Mouse (Mus musculus): Measurements from ENCODE around the gene Slc38a7. TPM values are rescaled to one million over a fixed set of nuclear protein-coding genes. Genes with fewer than 3 reads are reported as not detected.

The Slc38a7 gene
- polyA plus RNA-seq, 1 experiment from 2014 or later, result 19.8 TPM

DNA sequence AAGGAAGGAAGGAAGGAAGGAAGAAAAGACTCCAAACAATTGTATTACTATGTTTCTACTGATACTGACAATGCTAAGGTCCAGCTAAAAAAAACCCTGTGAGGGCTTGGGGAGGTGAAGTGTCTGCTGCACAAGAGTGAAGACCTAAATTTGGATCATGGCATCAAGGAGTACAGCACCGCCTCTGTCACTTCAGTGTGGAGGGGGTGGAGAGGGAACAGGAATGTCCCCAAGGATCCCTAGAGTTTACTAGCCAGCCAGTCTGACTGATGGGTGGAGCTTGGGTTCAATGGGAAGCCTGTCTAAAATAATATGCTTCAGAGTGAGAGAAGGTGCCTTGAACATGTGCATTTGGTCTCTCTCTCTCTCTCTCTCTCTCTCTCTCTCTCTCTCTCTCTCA, 35.1 kb downstream of the Slc38a7 start:
- WGBS, result 41% methylated on average over 1 of the region's 1 CpGs
- Histone ChIP-seq H3K27ac (no peak overlapping the region), H3K4me2 (replicated peaks) (no peak overlapping the region), H3K9ac (no peak overlapping the region), H3K4me1 (no peaks in the 10 kb centered on the region; the same call in 1 of the 2 replicates), H3K36me3 (no peaks in the 10 kb centered on the region), H3K27me3 (replicated peaks) (no peaks in the 10 kb centered on the region; the same call in 1 of the 2 replicates), H3K4me3 (no peak overlapping the region), H3K9me3 (no peaks in the 10 kb centered on the region)
- no peak for ATAC-seq (ENCODE audit: low FRiP score, low read depth)

DNA sequence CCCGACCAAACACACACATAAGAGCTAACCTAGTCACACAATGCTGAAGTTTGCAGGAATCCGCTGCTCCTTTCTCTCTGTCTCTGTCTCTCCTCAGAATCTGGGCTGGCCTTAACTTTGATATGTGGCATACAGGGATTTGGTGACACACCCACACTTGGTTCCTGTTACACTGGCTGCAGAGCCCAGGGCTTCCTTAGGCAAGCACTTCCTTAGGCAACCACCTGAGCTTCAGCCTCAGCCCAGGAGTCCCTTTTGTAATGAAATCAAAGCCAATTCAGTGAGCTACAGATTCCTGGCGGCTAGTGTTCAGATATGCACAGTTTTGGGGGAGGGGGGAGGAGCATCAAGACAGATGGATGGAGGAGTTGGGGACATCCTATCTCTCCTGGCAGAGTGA, 35.7 kb downstream of the Slc38a7 start:
- 57% methylated on average over 3 of the region's 3 CpGs for WGBS
- H3K27ac ChIP-seq, result no peak overlapping the region

DNA sequence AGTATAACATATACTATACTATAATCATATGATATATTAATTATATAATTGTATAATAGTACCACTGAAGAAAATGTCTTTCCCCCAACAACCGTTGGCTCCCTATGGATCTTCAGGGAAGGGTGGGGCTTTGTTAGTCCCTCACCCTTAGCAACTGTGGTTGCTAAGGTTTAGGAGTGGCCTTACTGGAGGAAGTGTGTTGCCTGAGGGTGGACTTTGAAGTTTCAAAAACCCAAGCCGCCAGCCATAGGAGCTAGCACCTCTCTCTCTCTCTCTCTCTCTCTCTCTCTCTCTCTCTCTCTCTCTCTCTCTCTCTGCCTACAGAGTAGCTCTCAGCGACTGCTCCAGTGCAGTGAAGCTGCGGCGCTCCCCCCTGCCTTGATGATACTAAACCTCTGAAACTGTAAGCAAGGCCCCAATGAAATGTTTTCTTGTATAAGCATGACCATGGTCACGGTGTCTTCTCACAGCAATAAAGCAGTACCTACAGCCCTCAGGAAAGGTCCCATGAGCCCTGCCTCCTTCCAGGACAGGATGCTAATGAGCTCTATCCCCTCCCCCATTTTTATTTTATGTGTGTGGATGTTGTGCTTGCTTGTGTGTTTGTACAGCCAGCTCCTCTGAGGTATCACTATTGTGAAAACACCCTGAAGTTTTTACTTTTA, 37.2 kb downstream of the Slc38a7 start:
- H3K9me3 ChIP-seq, result no peaks in the 10 kb centered on the region
- no peak for ATAC-seq (ENCODE audit: low FRiP score, low read depth)
- H3K27me3 ChIP-seq (replicated peaks), result no peaks in the 10 kb centered on the region; the same call in 1 of the 2 replicates
- H3K4me3 ChIP-seq, result no peak overlapping the region
- no peak overlapping the region for H3K27ac ChIP-seq
- no peak overlapping the region for H3K4me2 ChIP-seq (replicated peaks)
- no peak overlapping the region for H3K9ac ChIP-seq
- WGBS, result 40% methylated on average over 6 of the region's 6 CpGs
- no peaks in the 10 kb centered on the region for H3K36me3 ChIP-seq
- H3K4me1 ChIP-seq, result no peaks in the 10 kb centered on the region; the same call in 1 of the 2 replicates

More for the DNA sequence above, 35.7 kb downstream of the Slc38a7 start:
- Histone ChIP-seq H3K9ac (no peak overlapping the region), H3K4me2 (replicated peaks) (no peak overlapping the region), H3K4me1 (no peaks in the 10 kb centered on the region; the same call in 1 of the 2 replicates), H3K4me3 (no peak overlapping the region), H3K9me3 (no peaks in the 10 kb centered on the region), H3K27me3 (replicated peaks) (no peaks in the 10 kb centered on the region; the same call in 1 of the 2 replicates), H3K36me3 (no peaks in the 10 kb centered on the region)
- no peak for ATAC-seq (ENCODE audit: low FRiP score, low read depth)

DNA sequence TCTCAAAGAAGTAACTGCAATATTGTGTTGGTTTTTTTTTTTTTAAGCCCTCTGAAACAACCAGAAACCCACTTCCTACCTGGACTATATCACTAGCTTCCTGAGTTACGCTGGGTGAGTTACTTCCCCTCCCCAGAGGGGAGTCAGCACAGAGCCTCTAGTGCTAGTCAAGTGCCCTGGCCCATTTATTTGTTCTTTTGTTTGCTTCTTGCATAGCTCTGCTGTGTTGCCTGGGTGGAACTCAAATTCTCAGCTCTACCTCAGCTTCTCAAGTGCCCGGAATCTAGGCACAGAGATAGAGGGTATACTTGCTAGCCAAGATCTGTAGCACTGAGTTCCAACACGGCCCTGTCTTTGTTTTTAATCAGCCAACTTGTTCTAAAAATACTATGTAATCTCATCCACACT, 43.2 kb downstream of the Slc38a7 start:
- no peak overlapping the region for H3K9ac ChIP-seq
- H3K36me3 ChIP-seq, result no peaks in the 10 kb centered on the region; the same call in 1 of the 2 replicates
- no peaks in the 10 kb centered on the region for H3K9me3 ChIP-seq
- H3K27ac ChIP-seq, result no peak overlapping the region
- H3K27me3 ChIP-seq (replicated peaks), result no peaks in the 10 kb centered on the region
- H3K4me2 ChIP-seq (replicated peaks), result no peak overlapping the region
- H3K4me3 ChIP-seq, result no peak overlapping the region
- 63% methylated on average over 3 of the region's 3 CpGs for WGBS
- no peak for ATAC-seq (ENCODE audit: low FRiP score, low read depth)
- peaks cover 13% of the 10 kb centered on the region for H3K4me1 ChIP-seq

DNA sequence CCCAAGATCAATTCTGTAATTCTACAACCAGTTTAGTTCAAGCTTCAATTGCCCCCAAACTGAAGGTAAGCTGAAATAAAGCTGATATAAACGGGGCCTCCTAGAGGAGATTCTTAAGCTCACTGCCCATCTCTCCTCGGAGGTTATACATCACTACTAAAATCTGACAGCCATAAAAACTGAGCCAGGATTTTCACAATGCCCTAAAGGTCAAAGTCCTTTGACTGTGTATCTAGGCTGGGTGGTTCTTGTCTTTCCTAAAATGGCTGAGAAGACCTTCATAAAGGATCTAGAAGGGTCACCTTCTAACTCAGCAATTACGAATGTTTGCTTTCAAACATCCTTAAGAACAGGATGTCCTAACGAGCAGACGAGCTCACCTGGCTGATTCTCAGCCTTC, 44.2 kb downstream of the Slc38a7 start:
- no peaks in the 10 kb centered on the region for H3K27me3 ChIP-seq (replicated peaks)
- no peaks in the 10 kb centered on the region; the same call in 1 of the 2 replicates for H3K36me3 ChIP-seq
- WGBS, result 82% methylated on average over 5 of the region's 5 CpGs
- no peak for ATAC-seq (ENCODE audit: low FRiP score, low read depth)
- no peak overlapping the region for H3K4me3 ChIP-seq
- no peak overlapping the region for H3K27ac ChIP-seq
- no peak overlapping the region for H3K4me2 ChIP-seq (replicated peaks)
- H3K9me3 ChIP-seq, result no peaks in the 10 kb centered on the region
- H3K9ac ChIP-seq, result no peak overlapping the region
- H3K4me1 ChIP-seq, result peaks cover 20% of the 10 kb centered on the region

DNA sequence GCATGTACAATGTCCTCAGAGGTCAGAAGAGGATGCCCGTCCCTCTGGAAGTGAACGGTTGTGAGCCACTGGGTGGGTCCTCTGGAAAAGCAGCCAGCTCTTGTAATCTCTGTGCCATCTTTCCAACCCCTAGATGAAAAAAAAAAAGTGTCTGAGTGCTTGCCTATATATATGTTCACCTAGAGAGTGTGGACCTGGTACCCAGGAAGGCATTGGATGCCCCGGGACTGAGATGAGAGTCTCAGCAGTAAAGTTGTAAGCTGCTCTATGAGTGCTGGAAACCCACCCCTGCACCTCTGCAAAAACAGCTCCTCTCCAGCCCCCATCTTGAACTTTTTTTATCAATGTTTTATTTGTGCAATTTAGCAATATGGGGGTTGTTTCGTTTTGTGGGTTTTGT, 44.7 kb downstream of the Slc38a7 start:
- Histone ChIP-seq H3K9ac (no peak overlapping the region), H3K9me3 (no peaks in the 10 kb centered on the region)
- ATAC-seq (ENCODE audit: low FRiP score, low read depth), result no peak

DNA sequence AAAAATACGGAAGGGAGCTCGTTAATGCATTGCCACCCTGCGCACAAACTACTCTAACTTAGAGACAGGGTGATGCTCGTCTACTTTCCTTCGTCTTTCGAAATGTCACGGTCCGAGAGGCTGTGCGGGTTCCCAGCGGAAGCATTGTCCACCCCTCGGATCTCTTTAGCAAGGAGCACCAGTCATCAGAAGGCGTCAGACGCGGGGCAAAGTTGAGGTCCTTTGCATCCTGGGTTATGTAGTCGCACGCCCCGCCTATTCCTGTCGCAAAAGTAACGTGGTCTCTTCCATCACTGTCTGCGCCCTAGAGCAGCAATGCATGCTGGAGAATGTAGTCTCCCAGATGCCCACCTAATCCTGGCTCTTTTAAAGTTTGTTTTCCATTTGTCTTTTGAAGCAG, 45.5 kb downstream of the Slc38a7 start:
- Histone ChIP-seq H3K9me3 (no peaks in the 10 kb centered on the region), H3K27me3 (replicated peaks) (no peaks in the 10 kb centered on the region), H3K4me2 (replicated peaks) (peak overlapping the region; percentile 93), H3K36me3 (no peaks in the 10 kb centered on the region; the same call in 1 of the 2 replicates), H3K4me3 (peak overlapping the region; percentile 99), H3K4me1 (peaks cover 20% of the 10 kb centered on the region), H3K9ac (peak overlapping the region; percentile 44; the same call in 1 of the 2 replicates), H3K27ac (peak overlapping the region; percentile 76; the same call in 1 of the 2 replicates)
- under 1% methylated on average over 20 of the region's 20 CpGs for WGBS
- peak; percentile 95 for ATAC-seq (ENCODE audit: low FRiP score, low read depth)

More for the DNA sequence above, 44.7 kb downstream of the Slc38a7 start:
- Histone ChIP-seq H3K4me2 (replicated peaks) (no peak overlapping the region), H3K36me3 (no peaks in the 10 kb centered on the region; the same call in 1 of the 2 replicates), H3K27me3 (replicated peaks) (no peaks in the 10 kb centered on the region), H3K4me1 (peaks cover 20% of the 10 kb centered on the region), H3K4me3 (no peak overlapping the region), H3K27ac (no peak overlapping the region)
- WGBS, result 89% methylated on average over 4 of the region's 4 CpGs

DNA sequence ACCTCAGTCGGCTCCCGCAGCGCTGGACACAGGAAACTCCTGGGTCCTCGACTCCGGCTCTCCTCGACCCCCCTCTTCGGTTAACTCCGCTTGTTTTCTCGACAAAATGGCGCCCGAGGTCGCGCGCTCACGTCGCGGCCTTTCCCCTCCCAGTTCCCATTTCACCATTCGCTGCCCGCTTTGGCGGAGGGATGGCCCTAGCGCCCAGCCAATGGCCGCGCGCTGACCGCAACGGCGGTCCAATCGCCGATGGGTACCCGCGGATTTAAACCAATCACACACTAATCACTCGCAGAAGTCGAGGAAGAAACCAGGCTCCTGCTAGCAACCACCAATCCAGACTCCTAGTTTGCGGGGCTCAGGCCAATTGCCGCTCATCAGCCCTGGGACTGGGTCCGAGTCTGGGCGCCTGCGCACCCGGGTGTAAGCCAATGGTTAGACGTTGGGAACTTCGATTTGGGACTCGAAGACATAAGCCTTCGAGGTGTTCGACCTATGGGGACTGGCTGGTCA, 46.0 kb downstream of the Slc38a7 start, which contains the start of gene Cnot1:
TSS of gene Cnot1 (minus strand) at position 134 of the 513 bp plus-strand sequence.
- Histone ChIP-seq H3K4me3 (peak within 1 kb of the TSS; percentile 99), H3K9ac (peak within 1 kb of the TSS; percentile 98)
- WGBS, result under 1% methylated on average over 44 of the region's 44 CpGs

DNA sequence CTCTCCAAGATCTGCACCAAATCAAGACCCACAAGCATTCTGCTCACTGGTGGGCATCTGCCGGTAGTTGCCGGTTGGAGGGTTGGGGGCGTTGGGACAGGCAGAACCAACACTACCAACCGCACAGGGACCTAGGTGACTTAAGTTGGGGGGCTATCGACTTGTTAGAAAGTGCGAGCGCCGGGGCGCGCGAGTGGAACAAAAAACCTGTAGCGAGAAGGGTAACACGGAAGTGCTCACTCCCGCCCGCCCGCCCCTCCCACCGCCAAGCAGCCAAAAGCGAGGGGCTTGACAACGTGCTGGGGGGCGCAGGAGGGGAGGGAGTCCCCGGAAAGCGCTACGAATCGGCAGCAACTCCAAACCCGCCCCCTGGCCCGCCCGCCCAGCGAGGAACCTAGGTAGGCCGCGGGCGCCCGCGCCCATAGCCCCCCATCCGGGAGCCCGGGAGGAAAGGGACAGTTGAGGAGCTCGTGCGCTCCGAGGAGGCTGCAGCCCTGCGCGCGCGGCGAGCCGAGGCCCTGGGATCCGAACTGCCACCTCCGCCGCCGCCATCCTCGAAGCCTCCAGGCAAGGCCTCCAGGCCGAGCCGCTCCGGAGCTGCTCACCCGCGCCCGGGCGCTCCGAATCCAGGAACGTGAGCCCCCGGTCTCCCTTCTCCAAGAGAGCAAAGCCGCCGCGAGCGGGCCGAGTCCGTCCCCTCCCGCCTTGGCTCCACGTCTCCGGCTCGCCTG, 46.7 kb downstream of the Slc38a7 start:
- ATAC-seq (ENCODE audit: low FRiP score, low read depth), result peak; percentile 7; the same call in 1 of the 2 replicates
- Histone ChIP-seq H3K4me1 (peaks cover 20% of the 10 kb centered on the region), H3K27me3 (replicated peaks) (no peaks in the 10 kb centered on the region), H3K4me2 (replicated peaks) (peak overlapping the region; percentile 93), H3K9ac (peak overlapping the region; percentile 98), H3K9me3 (no peaks in the 10 kb centered on the region), H3K36me3 (peaks cover 5% of the 10 kb centered on the region), H3K4me3 (peak overlapping the region; percentile 99), H3K27ac (peak overlapping the region; percentile 72)
- under 1% methylated on average over 65 of the region's 69 CpGs for WGBS

More for the DNA sequence above, 46.0 kb downstream of the Slc38a7 start, which contains the start of gene Cnot1:
- peak; percentile 98 for ATAC-seq (ENCODE audit: low FRiP score, low read depth)
- Histone ChIP-seq H3K27me3 (replicated peaks) (no peaks in the 10 kb centered on the region), H3K36me3 (no peaks in the 10 kb centered on the region; the same call in 1 of the 2 replicates), H3K4me2 (replicated peaks) (peak within 1 kb of the TSS; percentile 93), H3K4me1 (peaks cover 20% of the 10 kb centered on the region), H3K27ac (peak within 1 kb of the TSS; percentile 76), H3K9me3 (no peaks in the 10 kb centered on the region)

DNA sequence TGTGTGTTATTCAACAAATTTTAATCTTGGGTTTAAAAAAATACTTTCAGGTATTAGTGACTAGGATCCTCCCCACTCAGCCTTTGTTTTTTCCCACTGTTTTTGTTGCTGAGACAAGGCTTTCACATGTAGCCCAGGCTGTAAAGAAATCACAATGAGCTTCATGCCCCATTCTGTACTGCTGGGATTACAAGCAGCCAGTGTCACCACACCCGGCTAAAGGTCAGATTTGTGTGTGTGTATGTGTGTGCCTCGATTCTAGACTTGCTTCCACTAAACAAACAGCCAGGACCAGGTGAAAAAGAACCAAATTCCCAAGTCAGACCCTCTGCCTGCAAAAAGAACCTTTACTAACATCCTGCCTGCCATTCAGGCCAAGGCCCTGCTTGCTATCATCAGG, 47.9 kb downstream of the Slc38a7 start:
- no peak for ATAC-seq (ENCODE audit: low FRiP score, low read depth)
- Histone ChIP-seq H3K36me3 (peaks cover 8% of the 10 kb centered on the region), H3K9ac (peak overlapping the region; percentile 98), H3K4me2 (replicated peaks) (peak overlapping the region; percentile 93), H3K27me3 (replicated peaks) (no peaks in the 10 kb centered on the region), H3K27ac (no peak overlapping the region), H3K4me3 (peak overlapping the region; percentile 99), H3K9me3 (no peaks in the 10 kb centered on the region), H3K4me1 (peaks cover 20% of the 10 kb centered on the region)
- WGBS, result 75% methylated on average over 2 of the region's 2 CpGs

DNA sequence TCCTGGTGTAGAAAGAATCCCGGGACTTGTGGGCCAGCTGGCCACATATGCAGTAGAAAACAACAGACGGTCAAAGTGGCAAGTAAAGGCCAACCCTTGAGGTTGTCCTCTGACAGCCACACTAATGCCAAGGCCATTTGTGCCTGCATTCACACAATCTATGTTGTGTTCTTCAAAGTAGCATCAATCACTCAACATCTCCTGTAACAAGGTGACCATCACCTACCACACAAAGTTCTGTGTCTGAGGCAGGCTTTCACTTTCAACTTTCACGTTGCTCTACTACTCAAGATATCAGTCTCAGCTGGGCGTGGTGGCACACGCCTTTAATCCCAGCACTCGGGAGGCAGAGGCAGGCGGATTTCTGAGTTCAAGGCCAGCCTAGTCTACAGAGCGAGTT, 51.1 kb downstream of the Slc38a7 start:
- Histone ChIP-seq H3K36me3 (peaks cover 14% of the 10 kb centered on the region), H3K27me3 (replicated peaks) (no peaks in the 10 kb centered on the region), H3K9ac (no peak overlapping the region), H3K9me3 (no peaks in the 10 kb centered on the region), H3K27ac (no peak overlapping the region), H3K4me2 (replicated peaks) (no peak overlapping the region), H3K4me1 (peaks cover 20% of the 10 kb centered on the region), H3K4me3 (no peak overlapping the region)
- no peak for ATAC-seq (ENCODE audit: low FRiP score, low read depth)
- WGBS, result 91% methylated on average over 8 of the region's 8 CpGs

DNA sequence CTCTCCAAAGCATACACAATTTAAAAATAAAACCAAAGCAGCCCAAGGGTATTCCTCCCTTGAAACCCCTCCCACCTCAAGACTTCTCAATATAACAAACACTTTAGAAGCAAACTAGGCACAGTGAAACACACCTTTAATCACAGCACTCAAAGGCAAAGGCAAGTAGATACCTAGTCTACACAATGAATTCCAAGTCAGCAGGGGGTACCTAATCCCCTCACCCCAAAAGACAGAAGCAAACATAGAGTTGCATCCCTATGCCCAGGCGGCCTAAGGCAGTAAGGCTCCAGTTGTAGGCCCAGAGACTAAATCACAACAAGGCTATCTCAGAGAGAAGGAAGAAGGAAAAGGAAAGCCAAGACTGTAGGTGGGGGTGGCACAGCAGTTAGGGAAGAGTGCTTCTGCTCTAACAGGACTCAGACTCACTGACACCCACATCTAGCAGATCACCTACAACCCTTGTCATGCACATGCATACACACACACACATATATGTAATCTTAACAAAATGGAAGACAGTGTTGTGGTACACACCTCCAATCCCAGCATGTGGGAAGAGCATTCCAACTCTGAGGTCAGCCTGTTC, 51.8 kb downstream of the Slc38a7 start:
- Histone ChIP-seq H3K27me3 (replicated peaks) (no peaks in the 10 kb centered on the region), H3K4me2 (replicated peaks) (no peak overlapping the region), H3K4me1 (peaks cover 20% of the 10 kb centered on the region), H3K27ac (no peak overlapping the region), H3K9me3 (no peaks in the 10 kb centered on the region), H3K36me3 (peaks cover 14% of the 10 kb centered on the region), H3K9ac (no peak overlapping the region), H3K4me3 (no peak overlapping the region)
- WGBS, result 100% methylated on average over 1 of the region's 1 CpGs
- no peak for ATAC-seq (ENCODE audit: low FRiP score, low read depth)

All from neural tube, embryonic 12.5 days (tissue).